Mouse (Mus musculus) limb, embryonic 14.5 days (tissue): ENCODE data around the gene Gm47959. TPM values are rescaled to one million over a fixed set of nuclear protein-coding genes. Genes with fewer than 3 reads are reported as not detected.

Experiments
- ATAC-seq: fragments of 200-750 bp; cut with Nextera tagmentation; 2 replicates; pipeline ENCODE4 v1.8.0; 2017; ENCODE audit warnings: low read depth, moderate number of reproducible peaks, moderate TSS enrichment; ENCODE audit not compliant: low FRiP score
- DNase-seq: peaks from one replicate; pipeline ENCODE4 v3.0.0-alpha.2; 2015; ENCODE audit warnings: low spot score
- H3K27ac ChIP-seq: fragments of 300-500 bp; sonication (generic); replicated peaks from 2 replicates; pipeline ENCODE4 v1.5.1; 2014; ENCODE audit warnings: low read depth, mild to moderate bottlenecking, low read length, moderate library complexity, mixed read lengths
- H3K27me3 ChIP-seq: fragments of 300-500 bp; sonication (generic); 2 replicates; pipeline ENCODE4 v1.6.1; 2014; ENCODE audit warnings: low read length, mixed read lengths; ENCODE audit not compliant: control insufficient read depth, insufficient read depth
- H3K36me3 ChIP-seq: fragments of 300-500 bp; sonication (generic); 2 replicates; pipeline ENCODE4 v1.6.1; 2014; ENCODE audit warnings: mild to moderate bottlenecking, low read length, moderate library complexity, mixed read lengths; ENCODE audit not compliant: control insufficient read depth, insufficient read depth
- H3K4me1 ChIP-seq: fragments of 300-500 bp; sonication (generic); 2 replicates; pipeline ENCODE4 v1.6.1; 2014; ENCODE audit warnings: antibody characterized with exemption, low read length, mixed read lengths; ENCODE audit not compliant: control insufficient read depth, insufficient read depth
- H3K4me2 ChIP-seq: fragments of 300-500 bp; sonication (generic); replicated peaks from 2 replicates; pipeline ENCODE4 v1.6.1; 2014; ENCODE audit warnings: low read depth, mild to moderate bottlenecking, low read length, moderate library complexity; ENCODE audit not compliant: severe bottlenecking
- H3K4me3 ChIP-seq: fragments of 300-500 bp; sonication (generic); replicated peaks from 2 replicates; pipeline ENCODE4 v1.5.1; 2014; ENCODE audit warnings: low read length
- H3K9ac ChIP-seq: fragments of 300-500 bp; sonication (generic); 2 replicates; pipeline ENCODE4 v1.6.1; 2014; ENCODE audit warnings: mild to moderate bottlenecking, low read depth, low read length, moderate library complexity; ENCODE audit not compliant: severe bottlenecking
- H3K9me3 ChIP-seq: fragments of 300-500 bp; sonication (generic); 2 replicates; pipeline ENCODE4 v1.6.1; 2016; ENCODE audit warnings: low read length; ENCODE audit not compliant: control insufficient read depth
- POLR2A ChIP-seq: fragments of 200-500 bp; IDR thresholded peaks from 2 replicates; pipeline ENCODE4 v1.8.0; 2012; ENCODE audit warnings: inconsistent platforms, mild to moderate bottlenecking, moderate library complexity, borderline replicate concordance; ENCODE audit not compliant: insufficient read depth, insufficient read length; ENCODE audit errors: extremely low read depth
- WGBS: fragments of 180-500 bp; shearing (Covaris S2); extraction: QIAGEN DNeasy Blood & Tissue Kit; methylation state at CpG from one replicate; pipeline ENCODE4 v1.1.7; 2014; 5-methylcytosine and 5-hydroxymethylcytosine counted together
- polyA plus RNA-seq, 2 experiments: library from polyadenylated mRNA; depleted of rRNA in 1 of 2; stranded (reverse) in 1 of 2; unstranded in 1 of 2; fragments of >200 nt; fragmentation: Nextera tagmentation in 1 of 2; extraction: Ambion mirVana in 1 of 2; gene quantifications; 2 replicates each; pipeline versions ENCODE4 v1.2.1 to v1.2.3; 2012 to 2014

Gm47959 gene
- polyA plus RNA-seq, 2 experiments, result not detected

DNA sequence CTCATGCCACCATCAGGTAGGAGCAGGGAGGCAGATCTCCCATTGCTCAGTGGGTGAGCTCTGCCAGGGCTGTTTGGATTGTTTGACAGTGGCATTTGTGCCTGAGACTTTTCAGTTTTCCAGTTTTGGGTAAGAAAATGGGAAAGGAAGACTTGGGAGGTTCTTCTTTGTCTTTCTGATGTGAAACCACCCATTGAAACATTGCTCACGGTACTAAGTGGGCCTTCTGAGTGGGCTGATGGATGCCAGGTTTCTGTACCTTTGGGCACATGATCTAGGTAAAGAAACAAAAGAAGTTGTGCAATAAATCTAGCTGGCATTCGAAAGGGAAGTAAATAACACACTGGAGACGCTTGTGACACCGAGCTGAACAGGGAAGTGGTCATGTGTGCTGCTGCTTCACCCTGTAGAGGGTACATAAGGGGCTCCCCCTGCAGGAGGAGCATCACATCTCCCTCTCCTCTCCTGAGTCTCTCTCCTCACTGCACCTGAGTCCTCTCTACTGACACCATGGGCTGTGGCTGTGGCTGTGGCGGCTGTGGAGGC is 44.6 kb downstream of the Gm47959 start, which contains the start of gene Gm47969:
TSS of gene Gm47969 (plus strand) at position 51 of the 546 bp plus-strand sequence.
- ATAC-seq (no peak), DNase-seq (no peak)
- no peaks in the 10 kb centered on the region for H3K4me1 ChIP-seq
- no peak within 1 kb of the TSS for H3K4me3 ChIP-seq
- H3K9me3 ChIP-seq, result no peaks in the 10 kb centered on the region
- H3K9ac ChIP-seq, result no peak within 1 kb of the TSS
- H3K4me2 ChIP-seq, result no peak within 1 kb of the TSS
- no peaks in the 10 kb centered on the region for H3K36me3 ChIP-seq
- no peaks in the 10 kb centered on the region for H3K27me3 ChIP-seq
- H3K27ac ChIP-seq, result no peak within 1 kb of the TSS
- WGBS, result 78% methylated on average over 5 of the region's 5 CpGs
- no peak for TF ChIP-seq POLR2A

Other genes with a start within 250 kb of the Gm47959 start
- gene Tm4sf20, start 232.1 kb upstream of the Gm47959 start, polyA plus RNA-seq (2012; rRNA removed), result not detected in 2 replicates
- gene Tm4sf20, start 232.1 kb upstream of the Gm47959 start, polyA plus RNA-seq (2014; fragmentation: Nextera tagmentation; extraction: Ambion mirVana), result not detected in 2 replicates
- not detected in 2 replicates for gene Gm47791, start 229.3 kb upstream of the Gm47959 start, polyA plus RNA-seq (2012; rRNA removed)
- not detected in 2 replicates for gene Gm47791, start 229.3 kb upstream of the Gm47959 start, polyA plus RNA-seq (2014; fragmentation: Nextera tagmentation; extraction: Ambion mirVana)
- gene Agfg1, start 161.1 kb upstream of the Gm47959 start, polyA plus RNA-seq (2012; rRNA removed), result 39.6 and 47.4 TPM in 2 replicates
- gene Agfg1, start 161.1 kb upstream of the Gm47959 start, polyA plus RNA-seq (2014; fragmentation: Nextera tagmentation; extraction: Ambion mirVana), result 36.9 and 41.8 TPM in 2 replicates
- gene A030005L19Rik, start 87.2 kb upstream of the Gm47959 start, polyA plus RNA-seq (2012; rRNA removed), result 0.55 and 1.9 TPM in 2 replicates
- 0.23 TPM in 1 of 2 replicates, not detected in the other for gene A030005L19Rik, start 87.2 kb upstream of the Gm47959 start, polyA plus RNA-seq (2014; fragmentation: Nextera tagmentation; extraction: Ambion mirVana)
- gene A030014E15Rik, start 75.6 kb upstream of the Gm47959 start, polyA plus RNA-seq (2012; rRNA removed), result not detected in 2 replicates
- not detected in 2 replicates for gene A030014E15Rik, start 75.6 kb upstream of the Gm47959 start, polyA plus RNA-seq (2014; fragmentation: Nextera tagmentation; extraction: Ambion mirVana)
- gene Gm6217, start 69.1 kb upstream of the Gm47959 start, polyA plus RNA-seq (2012; rRNA removed), result 0.08 TPM in 1 of 2 replicates, not detected in the other
- gene Gm6217, start 69.1 kb upstream of the Gm47959 start, polyA plus RNA-seq (2014; fragmentation: Nextera tagmentation; extraction: Ambion mirVana), result not detected in 2 replicates
- gene A030003K21Rik, start 57.2 kb upstream of the Gm47959 start, polyA plus RNA-seq (2012; rRNA removed), result 0.08 TPM in 1 of 2 replicates, not detected in the other
- 0.33 TPM in 1 of 2 replicates, not detected in the other for gene A030003K21Rik, start 57.2 kb upstream of the Gm47959 start, polyA plus RNA-seq (2014; fragmentation: Nextera tagmentation; extraction: Ambion mirVana)
- gene Gm7544, start 44.5 kb upstream of the Gm47959 start, polyA plus RNA-seq (2012; rRNA removed), result 0.14 TPM in 1 of 2 replicates, not detected in the other
- not detected in 2 replicates for gene Gm7544, start 44.5 kb upstream of the Gm47959 start, polyA plus RNA-seq (2014; fragmentation: Nextera tagmentation; extraction: Ambion mirVana)
- gene Gm47955, start 40.3 kb upstream of the Gm47959 start, polyA plus RNA-seq (2012; rRNA removed), result not detected in 2 replicates
- gene Gm47955, start 40.3 kb upstream of the Gm47959 start, polyA plus RNA-seq (2014; fragmentation: Nextera tagmentation; extraction: Ambion mirVana), result not detected in 2 replicates
- gene Slc19a3, start 37.9 kb downstream of the Gm47959 start, polyA plus RNA-seq (2012; rRNA removed), result 1.2 and 1.3 TPM in 2 replicates
- gene Slc19a3, start 37.9 kb downstream of the Gm47959 start, polyA plus RNA-seq (2014; fragmentation: Nextera tagmentation; extraction: Ambion mirVana), result 0.35 and 0.54 TPM in 2 replicates
- not detected in 2 replicates for gene Krtap28-10, start 41.9 kb downstream of the Gm47959 start, polyA plus RNA-seq (2012; rRNA removed)
- not detected in 2 replicates for gene Krtap28-10, start 41.9 kb downstream of the Gm47959 start, polyA plus RNA-seq (2014; fragmentation: Nextera tagmentation; extraction: Ambion mirVana)
- gene Gm47969, start 44.4 kb downstream of the Gm47959 start, polyA plus RNA-seq (2012; rRNA removed), result not detected in 2 replicates
- not detected in 2 replicates for gene Gm47969, start 44.4 kb downstream of the Gm47959 start, polyA plus RNA-seq (2014; fragmentation: Nextera tagmentation; extraction: Ambion mirVana)
- not detected in 2 replicates for gene A030005K14Rik, start 58.8 kb downstream of the Gm47959 start, polyA plus RNA-seq (2012; rRNA removed)
- not detected in 2 replicates for gene A030005K14Rik, start 58.8 kb downstream of the Gm47959 start, polyA plus RNA-seq (2014; fragmentation: Nextera tagmentation; extraction: Ambion mirVana)
- gene Krtap28-13, start 60.4 kb downstream of the Gm47959 start, polyA plus RNA-seq (2012; rRNA removed), result 0.09 and 0.13 TPM in 2 replicates
- gene Krtap28-13, start 60.4 kb downstream of the Gm47959 start, polyA plus RNA-seq (2014; fragmentation: Nextera tagmentation; extraction: Ambion mirVana), result not detected in 2 replicates
- 0.13 TPM in 1 of 2 replicates, not detected in the other for gene Ccl20, start 116.2 kb downstream of the Gm47959 start, polyA plus RNA-seq (2012; rRNA removed)
- gene Ccl20, start 116.2 kb downstream of the Gm47959 start, polyA plus RNA-seq (2014; fragmentation: Nextera tagmentation; extraction: Ambion mirVana), result not detected in 2 replicates
- gene Daw1, start 159.2 kb downstream of the Gm47959 start, polyA plus RNA-seq (2012; rRNA removed), result 0.36 and 0.45 TPM in 2 replicates
- 0.18 and 0.29 TPM in 2 replicates for gene Daw1, start 159.2 kb downstream of the Gm47959 start, polyA plus RNA-seq (2014; fragmentation: Nextera tagmentation; extraction: Ambion mirVana)